Mouse (Mus musculus): ENCODE measurements around the gene Olfr165.
"Not testable (repeated sequence)": the region's sequence is repeated elsewhere in the genome, so short reads cannot be mapped to it uniquely, and the experiment has no call there.

The Olfr165 gene

DNA sequence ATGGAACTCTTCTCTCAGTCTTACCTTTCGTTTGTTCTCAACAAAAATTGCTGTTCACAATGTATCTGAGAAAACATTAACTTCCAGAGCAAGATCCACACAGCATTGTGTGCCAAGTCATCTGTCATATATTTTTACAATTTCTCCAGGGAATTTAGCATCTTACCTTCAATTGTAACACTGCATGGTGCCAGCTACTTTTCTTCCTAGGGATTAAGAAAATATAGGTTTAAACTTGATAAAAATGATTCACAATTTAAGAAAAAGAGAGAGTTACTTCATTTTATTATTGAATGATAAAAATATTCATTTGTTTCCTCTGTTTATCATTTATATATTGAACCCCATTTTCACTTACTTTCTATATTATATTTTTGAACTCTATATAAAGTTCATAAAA, at the start of gene Olfr165:
Gene Olfr165, minus strand, starts transcription at position 101 of the 400 bp plus-strand sequence.
- DNase-seq (ENCODE audit: low spot score), result no peak

- no peak for DNase-seq (ENCODE audit: low spot score)
These were observed 41.4 kb upstream of the Olfr165 start for GRCm38 (mm10) chr16:19464365-19464764.

DNA sequence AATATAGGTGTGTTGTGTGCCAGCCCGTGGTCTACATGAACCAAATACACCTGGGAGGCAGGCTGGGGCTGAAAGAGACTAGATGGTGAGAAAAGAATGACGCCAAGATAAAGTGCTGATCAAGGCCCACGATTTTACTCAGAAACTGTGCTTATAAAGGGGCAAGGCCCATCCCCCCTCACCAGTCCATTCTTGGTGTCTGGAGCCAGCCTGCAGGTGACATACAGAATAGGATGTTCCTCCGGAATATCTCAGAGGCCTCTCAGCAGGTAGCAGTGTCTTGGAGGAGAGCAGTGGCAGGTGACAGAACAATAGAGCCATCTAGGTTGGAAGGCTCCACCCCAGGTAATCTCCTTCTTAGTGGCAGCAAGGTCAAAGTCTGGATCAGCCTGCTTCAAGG, 35.8 kb upstream of the Olfr165 start:
- DNase-seq (ENCODE audit: low spot score), result not testable (repeated sequence)

DNA sequence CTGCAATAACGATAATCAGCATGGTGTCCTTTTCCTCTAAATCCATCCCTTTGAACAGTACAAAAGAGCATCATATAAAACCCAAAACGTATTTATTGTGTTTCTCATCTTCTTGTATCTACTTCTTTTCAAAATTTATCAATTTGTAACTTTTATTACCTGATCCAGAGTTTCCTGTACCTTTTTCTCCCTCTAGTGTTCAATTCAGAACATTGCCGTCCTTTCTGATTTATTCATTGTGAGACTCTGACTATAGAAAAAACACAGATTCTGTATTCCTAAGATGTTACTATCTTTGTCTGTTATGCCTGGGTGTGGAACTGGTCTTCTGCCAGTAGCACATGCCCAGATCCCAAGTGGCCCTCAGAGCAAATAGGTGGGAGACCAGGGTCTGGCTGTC, 35.0 kb downstream of the Olfr165 start:
- DNase-seq (ENCODE audit: low spot score), result no peak

All from testis, postnatal 14 days (tissue).